Mouse (Mus musculus): ENCODE data around the gene Slc6a11. TPM values are rescaled to one million over a fixed set of nuclear protein-coding genes. Genes with fewer than 3 reads are reported as not detected.

Slc6a11 gene
- polyA plus RNA-seq, 1 experiment: not detected

- Histone ChIP-seq H3K27ac (ENCODE audit: control insufficient read depth, insufficient read depth, low read depth, low read length, poor library complexity) (no peak overlapping the region), H3K4me1 (ENCODE audit: control insufficient read depth, insufficient read depth, low read length) (no peaks in the 10 kb centered on the region), H3K4me3 (replicated peaks; ENCODE audit: control insufficient read depth, low read depth, low read length) (no peak overlapping the region)
- 42% methylated on average over 3 of the region's 3 CpGs for WGBS
- TF ChIP-seq POLR2A (IDR thresholded peaks at IDR 0.05; ENCODE audit: borderline replicate concordance, control insufficient read depth, low read depth, low read length): no peak
- TF ChIP-seq CTCF (IDR thresholded peaks at IDR 0.05; ENCODE audit: control insufficient read depth, insufficient read depth, low read length): no peak
Measured at GRCm38 (mm10) chr6:114258661-114259193, 127.7 kb downstream of the Slc6a11 start.

GRCm38 (mm10) chr6:114261609-114262008 is 130.6 kb downstream of the Slc6a11 start:
- H3K27ac ChIP-seq (ENCODE audit: control insufficient read depth, insufficient read depth, low read depth, low read length, poor library complexity): no peak overlapping the region
- no peak overlapping the region for H3K4me3 ChIP-seq (replicated peaks; ENCODE audit: control insufficient read depth, low read depth, low read length)
- 60% methylated on average over 6 of the region's 6 CpGs for WGBS
- H3K4me1 ChIP-seq (ENCODE audit: control insufficient read depth, insufficient read depth, low read length): no peaks in the 10 kb centered on the region
- TF ChIP-seq CTCF (IDR thresholded peaks at IDR 0.05; ENCODE audit: control insufficient read depth, insufficient read depth, low read length): no peak
- no peak for TF ChIP-seq POLR2A (IDR thresholded peaks at IDR 0.05; ENCODE audit: borderline replicate concordance, control insufficient read depth, low read depth, low read length)

GRCm38 (mm10) chr6:114264010-114264409 is 133.0 kb downstream of the Slc6a11 start:
- no peaks in the 10 kb centered on the region for H3K4me1 ChIP-seq (ENCODE audit: control insufficient read depth, insufficient read depth, low read length)
- 63% methylated on average over 3 of the region's 3 CpGs for WGBS
- H3K27ac ChIP-seq (ENCODE audit: control insufficient read depth, insufficient read depth, low read depth, low read length, poor library complexity): no peak overlapping the region
- no peak for TF ChIP-seq POLR2A (IDR thresholded peaks at IDR 0.05; ENCODE audit: borderline replicate concordance, control insufficient read depth, low read depth, low read length)
- no peak for TF ChIP-seq CTCF (IDR thresholded peaks at IDR 0.05; ENCODE audit: control insufficient read depth, insufficient read depth, low read length)
- H3K4me3 ChIP-seq (replicated peaks; ENCODE audit: control insufficient read depth, low read depth, low read length): no peak overlapping the region

GRCm38 (mm10) chr6:114264426-114264825 is 133.4 kb downstream of the Slc6a11 start:
- 56% methylated on average over 5 of the region's 5 CpGs for WGBS
- Histone ChIP-seq H3K4me3 (replicated peaks; ENCODE audit: control insufficient read depth, low read depth, low read length) (no peak overlapping the region), H3K4me1 (ENCODE audit: control insufficient read depth, insufficient read depth, low read length) (no peaks in the 10 kb centered on the region), H3K27ac (ENCODE audit: control insufficient read depth, insufficient read depth, low read depth, low read length, poor library complexity) (no peak overlapping the region)
- no peak for TF ChIP-seq CTCF (IDR thresholded peaks at IDR 0.05; ENCODE audit: control insufficient read depth, insufficient read depth, low read length)
- TF ChIP-seq POLR2A (IDR thresholded peaks at IDR 0.05; ENCODE audit: borderline replicate concordance, control insufficient read depth, low read depth, low read length): no peak

- Histone ChIP-seq H3K27ac (ENCODE audit: control insufficient read depth, insufficient read depth, low read depth, low read length, poor library complexity) (no peak overlapping the region), H3K4me1 (ENCODE audit: control insufficient read depth, insufficient read depth, low read length) (no peaks in the 10 kb centered on the region), H3K4me3 (replicated peaks; ENCODE audit: control insufficient read depth, low read depth, low read length) (no peak overlapping the region)
- TF ChIP-seq CTCF (IDR thresholded peaks at IDR 0.05; ENCODE audit: control insufficient read depth, insufficient read depth, low read length): no peak
- TF ChIP-seq POLR2A (IDR thresholded peaks at IDR 0.05; ENCODE audit: borderline replicate concordance, control insufficient read depth, low read depth, low read length): no peak
Measured at GRCm38 (mm10) chr6:114266273-114266672, 135.2 kb downstream of the Slc6a11 start.

- TF ChIP-seq POLR2A (IDR thresholded peaks at IDR 0.05; ENCODE audit: borderline replicate concordance, control insufficient read depth, low read depth, low read length) (no peak), CTCF (IDR thresholded peaks at IDR 0.05; ENCODE audit: control insufficient read depth, insufficient read depth, low read length) (no peak)
- 29% methylated on average over 4 of the region's 4 CpGs for WGBS
- no peak overlapping the region for H3K27ac ChIP-seq (ENCODE audit: control insufficient read depth, insufficient read depth, low read depth, low read length, poor library complexity)
- no peaks in the 10 kb centered on the region for H3K4me1 ChIP-seq (ENCODE audit: control insufficient read depth, insufficient read depth, low read length)
- H3K4me3 ChIP-seq (replicated peaks; ENCODE audit: control insufficient read depth, low read depth, low read length): no peak overlapping the region
Measured at GRCm38 (mm10) chr6:114267979-114268378, 136.9 kb downstream of the Slc6a11 start.

GRCm38 (mm10) chr6:114269589-114269988 is 138.5 kb downstream of the Slc6a11 start:
- H3K4me3 ChIP-seq (replicated peaks; ENCODE audit: control insufficient read depth, low read depth, low read length): no peak overlapping the region
- no peak for TF ChIP-seq CTCF (IDR thresholded peaks at IDR 0.05; ENCODE audit: control insufficient read depth, insufficient read depth, low read length)
- TF ChIP-seq POLR2A (IDR thresholded peaks at IDR 0.05; ENCODE audit: borderline replicate concordance, control insufficient read depth, low read depth, low read length): no peak
- 79% methylated on average over 2 of the region's 2 CpGs for WGBS

GRCm38 (mm10) chr6:114270799-114271198 is 139.8 kb downstream of the Slc6a11 start:
- 51% methylated on average over 5 of the region's 5 CpGs for WGBS
- Histone ChIP-seq H3K27ac (ENCODE audit: control insufficient read depth, insufficient read depth, low read depth, low read length, poor library complexity) (no peak overlapping the region), H3K4me3 (replicated peaks; ENCODE audit: control insufficient read depth, low read depth, low read length) (no peak overlapping the region), H3K4me1 (ENCODE audit: control insufficient read depth, insufficient read depth, low read length) (no peaks in the 10 kb centered on the region)
- no peak for TF ChIP-seq POLR2A (IDR thresholded peaks at IDR 0.05; ENCODE audit: borderline replicate concordance, control insufficient read depth, low read depth, low read length)

More at GRCm38 (mm10) chr6:114269589-114269988, 138.5 kb downstream of the Slc6a11 start:
- Histone ChIP-seq H3K4me1 (ENCODE audit: control insufficient read depth, insufficient read depth, low read length) (no peaks in the 10 kb centered on the region), H3K27ac (ENCODE audit: control insufficient read depth, insufficient read depth, low read depth, low read length, poor library complexity) (no peak overlapping the region)

GRCm38 (mm10) chr6:114272279-114272678 is 141.2 kb downstream of the Slc6a11 start:
- TF ChIP-seq CTCF (IDR thresholded peaks at IDR 0.05; ENCODE audit: control insufficient read depth, insufficient read depth, low read length) (no peak), POLR2A (IDR thresholded peaks at IDR 0.05; ENCODE audit: borderline replicate concordance, control insufficient read depth, low read depth, low read length) (no peak)
- Histone ChIP-seq H3K4me1 (ENCODE audit: control insufficient read depth, insufficient read depth, low read length) (no peaks in the 10 kb centered on the region), H3K4me3 (replicated peaks; ENCODE audit: control insufficient read depth, low read depth, low read length) (no peak overlapping the region), H3K27ac (ENCODE audit: control insufficient read depth, insufficient read depth, low read depth, low read length, poor library complexity) (no peak overlapping the region)
- WGBS: 83% methylated on average over 15 of the region's 15 CpGs
